Mouse (Mus musculus) erythroblast, embryonic 14.5 days (primary cell): ENCODE data around the gene Exoc6b.

ENCODE experiments used
- GATA1 ChIP-seq: IDR thresholded peaks from 2 replicates; pipeline ENCODE4 v1.6.1; 2012; ENCODE audit warnings: low read length, inconsistent platforms, mixed read lengths
- TAL1 ChIP-seq: IDR thresholded peaks from 3 replicates; pipeline ENCODE4 v1.6.1; 2012; ENCODE audit warnings: low read length, inconsistent platforms, mixed read lengths

DNA sequence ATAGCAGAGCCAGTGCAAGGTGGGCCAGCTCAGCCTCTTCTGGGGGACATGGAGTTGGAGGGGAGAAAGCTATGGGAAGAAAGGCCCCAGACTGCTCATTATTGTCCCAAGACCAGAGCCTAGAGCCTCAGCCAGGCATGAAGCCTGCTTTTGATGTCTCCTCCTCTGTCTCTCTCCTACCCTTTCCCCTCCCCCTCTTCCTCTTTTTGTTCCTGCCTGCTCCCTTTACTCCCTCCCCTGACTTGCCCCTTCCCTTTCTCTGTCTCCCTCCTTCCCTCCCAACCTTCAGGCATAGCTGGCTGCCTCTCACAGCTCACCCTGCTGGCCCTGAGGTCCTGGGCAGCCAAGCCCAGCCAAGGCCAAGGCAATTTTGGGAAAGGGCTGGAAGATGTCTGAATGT is 499.7 kb downstream of the Exoc6b start:
- TF ChIP-seq GATA1 (no peak), TAL1 (no peak)
